Mouse (Mus musculus) olfactory bulb, adult 2 months (tissue): Measurements from ENCODE around the gene Gm17359.

Experiments used
- CTCF ChIP-seq: fragments of 200-500 bp; IDR thresholded peaks from 2 replicates; pipeline ENCODE4 v1.5.1; 2012; ENCODE audit warnings: low read depth, mild to moderate bottlenecking, low read length, moderate library complexity; ENCODE audit not compliant: insufficient read depth
- POLR2A ChIP-seq: fragments of 200-500 bp; IDR thresholded peaks from 2 replicates; pipeline ENCODE4 v1.6.1; 2012; ENCODE audit warnings: mild to moderate bottlenecking, low read depth, low read length, moderate library complexity; ENCODE audit not compliant: insufficient read depth

GRCm38 (mm10) chr3:79493064-79493463 lies 156.6 kb downstream of the Gm17359 start:
- TF ChIP-seq CTCF: no peak
- TF ChIP-seq POLR2A: no peak
